Mouse (Mus musculus): ENCODE data around the gene Hemk1. TPM values are rescaled to one million over a fixed set of nuclear protein-coding genes. Genes with fewer than 3 reads are reported as not detected.

Hemk1 gene
- polyA plus RNA-seq, 1 experiment from 2014 or later: 14.0 TPM

DNA sequence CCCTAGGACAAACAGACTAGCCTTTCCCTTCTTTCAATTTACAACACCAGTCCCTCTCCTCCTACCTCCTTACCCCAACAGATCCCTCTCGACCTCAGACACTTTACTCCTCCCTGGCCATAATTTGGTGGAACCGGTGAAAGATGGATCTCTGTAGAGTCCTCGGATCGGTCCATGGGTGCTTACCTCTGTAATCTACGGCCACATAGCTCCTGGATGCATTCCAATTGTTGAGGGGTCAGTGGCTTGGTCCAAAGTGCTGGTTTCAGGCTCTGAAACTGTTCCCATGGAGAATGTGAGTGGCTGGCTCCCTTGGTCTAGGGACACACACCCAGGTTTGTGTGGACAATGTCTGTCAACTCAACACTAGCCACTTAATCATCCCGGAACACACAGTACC lies 1.8 kb downstream of the Hemk1 start:
- Histone ChIP-seq H3K4me2 (ENCODE audit: low read length) (no peak overlapping the region), H3K9me3 (replicated peaks; ENCODE audit: control insufficient read depth, low read length) (no peaks in the 10 kb centered on the region), H3K36me3 (ENCODE audit: control insufficient read depth, insufficient read depth, low read length) (peaks cover 6% of the 10 kb centered on the region), H3K4me3 (ENCODE audit: low read depth, low read length) (no peak overlapping the region), H3K4me1 (ENCODE audit: control insufficient read depth, insufficient read depth, low read length) (peaks cover 13% of the 10 kb centered on the region), H3K27me3 (replicated peaks; ENCODE audit: control insufficient read depth, insufficient read depth, low read length) (no peaks in the 10 kb centered on the region), H3K9ac (ENCODE audit: low read length) (no peak overlapping the region), H3K27ac (ENCODE audit: low read depth, low read length) (no peak overlapping the region)
- WGBS: 90% methylated on average over 6 of the region's 6 CpGs
- DNase-seq (ENCODE audit: low spot score) (no peak), ATAC-seq (no peak)

DNA sequence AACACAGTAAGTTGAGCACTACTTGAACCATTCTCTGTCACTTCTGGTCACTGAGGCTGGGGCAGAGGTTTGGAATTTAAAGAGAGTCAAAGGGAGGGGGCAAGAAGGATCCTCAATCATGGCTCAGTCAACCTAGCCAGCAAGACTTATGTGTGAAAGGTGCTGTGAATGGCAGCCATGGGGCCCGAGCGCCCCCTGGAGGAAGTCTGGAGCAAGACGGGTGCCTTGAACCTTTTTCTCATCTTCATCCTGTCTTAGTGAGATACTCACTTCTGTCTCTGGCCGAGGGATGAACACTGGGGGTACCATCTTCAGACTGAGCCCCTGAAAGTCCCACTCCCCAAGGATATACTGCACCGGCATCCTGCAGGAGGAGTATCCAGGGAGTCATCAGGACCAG lies 2.2 kb downstream of the Hemk1 start:
- H3K27ac ChIP-seq (ENCODE audit: low read depth, low read length): no peak overlapping the region
- H3K9me3 ChIP-seq (replicated peaks; ENCODE audit: control insufficient read depth, low read length): no peaks in the 10 kb centered on the region
- H3K27me3 ChIP-seq (replicated peaks; ENCODE audit: control insufficient read depth, insufficient read depth, low read length): no peaks in the 10 kb centered on the region
- no peak overlapping the region for H3K4me3 ChIP-seq (ENCODE audit: low read depth, low read length)
- H3K36me3 ChIP-seq (ENCODE audit: control insufficient read depth, insufficient read depth, low read length): peaks cover 6% of the 10 kb centered on the region
- H3K9ac ChIP-seq (ENCODE audit: low read length): no peak overlapping the region
- DNase-seq (ENCODE audit: low spot score): peak; percentile 48
- H3K4me2 ChIP-seq (ENCODE audit: low read length): no peak overlapping the region
- 13% methylated on average over 5 of the region's 5 CpGs for WGBS
- peaks cover 10% of the 10 kb centered on the region for H3K4me1 ChIP-seq (ENCODE audit: control insufficient read depth, insufficient read depth, low read length)
- no peak for ATAC-seq

DNA sequence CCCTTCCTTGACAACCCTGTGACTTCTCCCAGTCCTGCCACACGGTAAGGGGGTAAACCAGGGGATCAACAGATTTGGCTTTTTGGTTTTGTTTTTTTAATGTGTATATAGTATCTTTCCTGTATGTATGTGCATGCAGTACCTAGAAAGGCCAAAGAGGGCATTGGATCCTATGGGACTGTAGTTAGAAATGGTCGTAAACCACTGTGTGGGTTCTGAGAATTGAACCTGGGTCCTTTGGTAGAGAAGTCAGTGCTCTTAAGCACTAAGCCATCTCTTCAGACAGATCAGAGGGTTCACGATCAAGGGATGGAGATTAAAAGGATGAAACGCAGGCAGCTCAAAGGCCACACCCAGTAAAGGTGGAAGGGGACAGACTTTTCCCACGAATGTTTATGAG lies 3.1 kb downstream of the Hemk1 start:
- Histone ChIP-seq H3K4me1 (ENCODE audit: control insufficient read depth, insufficient read depth, low read length) (peaks cover 8% of the 10 kb centered on the region), H3K4me2 (ENCODE audit: low read length) (no peak overlapping the region), H3K4me3 (ENCODE audit: low read depth, low read length) (no peak overlapping the region), H3K27ac (ENCODE audit: low read depth, low read length) (no peak overlapping the region), H3K9ac (ENCODE audit: low read length) (no peak overlapping the region), H3K36me3 (ENCODE audit: control insufficient read depth, insufficient read depth, low read length) (peaks cover 6% of the 10 kb centered on the region), H3K27me3 (replicated peaks; ENCODE audit: control insufficient read depth, insufficient read depth, low read length) (no peaks in the 10 kb centered on the region), H3K9me3 (replicated peaks; ENCODE audit: control insufficient read depth, low read length) (no peaks in the 10 kb centered on the region)
- WGBS: 92% methylated on average over 5 of the region's 5 CpGs
- no peak for ATAC-seq
- DNase-seq (ENCODE audit: low spot score): no peak

DNA sequence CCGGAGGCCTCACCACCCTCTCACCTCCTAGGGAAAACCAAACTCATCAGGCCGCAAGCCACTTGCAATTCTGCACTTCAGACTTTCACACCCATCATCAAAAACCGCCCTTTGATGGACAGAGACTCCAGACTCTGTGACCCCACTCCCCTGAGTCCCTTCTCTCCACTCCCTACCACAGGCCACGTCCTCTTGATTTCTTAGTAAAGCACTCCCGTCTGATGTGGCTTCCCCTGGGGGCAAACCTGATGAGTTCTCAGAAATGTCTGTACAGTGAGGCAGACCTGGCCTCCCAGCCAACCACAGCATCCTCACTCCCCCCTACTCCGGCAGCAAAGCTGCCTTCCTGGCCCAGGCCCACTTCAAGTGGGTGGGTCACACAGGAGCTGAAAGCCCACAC lies 3.8 kb downstream of the Hemk1 start:
- peaks cover 6% of the 10 kb centered on the region for H3K36me3 ChIP-seq (ENCODE audit: control insufficient read depth, insufficient read depth, low read length)
- ATAC-seq: no peak
- no peaks in the 10 kb centered on the region for H3K9me3 ChIP-seq (replicated peaks; ENCODE audit: control insufficient read depth, low read length)
- H3K4me1 ChIP-seq (ENCODE audit: control insufficient read depth, insufficient read depth, low read length): peaks cover 8% of the 10 kb centered on the region
- DNase-seq (ENCODE audit: low spot score): no peak
- WGBS: 88% methylated on average over 6 of the region's 6 CpGs
- H3K27me3 ChIP-seq (replicated peaks; ENCODE audit: control insufficient read depth, insufficient read depth, low read length): no peaks in the 10 kb centered on the region
- H3K4me2 ChIP-seq (ENCODE audit: low read length): no peak overlapping the region
- H3K4me3 ChIP-seq (ENCODE audit: low read depth, low read length): no peak overlapping the region
- H3K27ac ChIP-seq (ENCODE audit: low read depth, low read length): no peak overlapping the region
- H3K9ac ChIP-seq (ENCODE audit: low read length): no peak overlapping the region

- Histone ChIP-seq H3K27ac (ENCODE audit: low read depth, low read length) (no peak overlapping the region), H3K36me3 (ENCODE audit: control insufficient read depth, insufficient read depth, low read length) (peaks cover 6% of the 10 kb centered on the region), H3K4me2 (ENCODE audit: low read length) (no peak overlapping the region), H3K27me3 (replicated peaks; ENCODE audit: control insufficient read depth, insufficient read depth, low read length) (no peaks in the 10 kb centered on the region), H3K9me3 (replicated peaks; ENCODE audit: control insufficient read depth, low read length) (no peaks in the 10 kb centered on the region), H3K4me1 (ENCODE audit: control insufficient read depth, insufficient read depth, low read length) (peaks cover 8% of the 10 kb centered on the region), H3K4me3 (ENCODE audit: low read depth, low read length) (no peak overlapping the region), H3K9ac (ENCODE audit: low read length) (no peak overlapping the region)
- no peak for ATAC-seq
- DNase-seq (ENCODE audit: low spot score): no peak
- 81% methylated on average over 2 of the region's 2 CpGs for WGBS
Measured at GRCm38 (mm10) chr9:107333686-107334085, 4.5 kb downstream of the Hemk1 start.

- no peak for ATAC-seq
- no peaks in the 10 kb centered on the region for H3K9me3 ChIP-seq (replicated peaks; ENCODE audit: control insufficient read depth, low read length)
- H3K4me2 ChIP-seq (ENCODE audit: low read length): no peak overlapping the region
- peaks cover 13% of the 10 kb centered on the region for H3K36me3 ChIP-seq (ENCODE audit: control insufficient read depth, insufficient read depth, low read length)
- H3K27ac ChIP-seq (ENCODE audit: low read depth, low read length): no peak overlapping the region
- WGBS: 84% methylated on average over 6 of the region's 6 CpGs
- DNase-seq (ENCODE audit: low spot score): no peak
- no peak overlapping the region for H3K9ac ChIP-seq (ENCODE audit: low read length)
- H3K4me3 ChIP-seq (ENCODE audit: low read depth, low read length): no peak overlapping the region
- no peaks in the 10 kb centered on the region for H3K27me3 ChIP-seq (replicated peaks; ENCODE audit: control insufficient read depth, insufficient read depth, low read length)
- H3K4me1 ChIP-seq (ENCODE audit: control insufficient read depth, insufficient read depth, low read length): no peaks in the 10 kb centered on the region
Measured at GRCm38 (mm10) chr9:107330791-107331190, 7.4 kb downstream of the Hemk1 start.

DNA sequence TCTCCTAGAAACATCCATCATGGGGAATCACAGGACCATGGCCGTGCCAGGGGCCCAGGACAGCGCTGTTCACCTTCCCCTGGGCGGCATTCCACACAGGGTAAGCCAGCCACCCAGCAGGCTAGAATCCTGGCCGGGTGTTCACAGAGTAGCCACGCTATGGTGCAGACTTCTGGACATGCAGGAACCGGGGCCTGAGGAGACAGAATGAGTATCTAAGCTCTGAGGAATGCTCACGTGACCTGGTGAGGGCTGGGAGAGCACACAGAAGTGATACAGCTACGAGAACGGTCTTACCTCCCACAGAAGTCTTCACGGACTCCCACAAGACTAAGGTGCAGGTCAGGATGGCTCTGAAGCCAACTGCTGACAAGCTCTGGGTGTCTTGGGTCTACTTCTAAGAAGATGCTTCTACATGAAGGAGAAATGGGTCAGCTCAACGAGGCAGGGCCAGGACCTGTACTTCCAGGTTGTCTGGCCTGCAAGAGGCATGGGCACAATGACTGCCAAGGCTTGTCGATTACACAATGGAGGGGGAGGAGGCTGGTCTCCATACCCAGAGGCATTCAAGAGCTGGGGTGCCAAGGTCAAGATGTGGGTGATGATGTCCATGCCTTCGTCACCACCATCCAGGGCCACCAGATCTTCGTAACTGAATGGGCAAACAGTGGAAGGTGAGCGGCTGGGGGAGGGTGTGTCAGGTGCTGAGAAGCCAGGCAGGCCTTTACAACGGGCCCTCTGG lies 10.1 kb downstream of the Hemk1 start:
- H3K9me3 ChIP-seq (replicated peaks; ENCODE audit: control insufficient read depth, low read length): no peaks in the 10 kb centered on the region
- H3K4me1 ChIP-seq (ENCODE audit: control insufficient read depth, insufficient read depth, low read length): no peaks in the 10 kb centered on the region
- 89% methylated on average over 16 of the region's 16 CpGs for WGBS
- no peak overlapping the region for H3K27ac ChIP-seq (ENCODE audit: low read depth, low read length)
- no peak overlapping the region for H3K4me3 ChIP-seq (ENCODE audit: low read depth, low read length)
- H3K27me3 ChIP-seq (replicated peaks; ENCODE audit: control insufficient read depth, insufficient read depth, low read length): no peaks in the 10 kb centered on the region
- H3K4me2 ChIP-seq (ENCODE audit: low read length): no peak overlapping the region
- peaks cover 13% of the 10 kb centered on the region for H3K36me3 ChIP-seq (ENCODE audit: control insufficient read depth, insufficient read depth, low read length)
- ATAC-seq: no peak
- H3K9ac ChIP-seq (ENCODE audit: low read length): no peak overlapping the region
- no peak for DNase-seq (ENCODE audit: low spot score)

DNA sequence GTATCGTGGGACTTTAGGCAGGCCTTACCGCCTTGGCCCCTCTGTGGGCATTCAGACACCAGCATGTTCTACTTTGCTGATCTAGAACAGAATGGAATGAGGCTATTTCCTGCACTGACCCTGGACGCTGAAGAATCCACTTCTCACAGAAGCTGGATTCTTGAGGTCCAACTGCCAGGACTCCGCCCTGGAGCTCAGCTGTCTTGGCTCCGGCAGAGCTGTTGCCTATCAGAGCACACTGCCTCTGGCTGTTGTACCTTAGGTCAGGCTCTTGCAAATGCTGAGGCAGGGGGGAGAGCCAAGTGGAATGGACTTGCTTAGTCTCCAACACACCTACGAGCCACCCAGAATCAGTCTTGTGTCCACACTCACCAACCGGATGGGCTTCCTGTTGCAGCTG lies 12.2 kb downstream of the Hemk1 start:
- H3K4me2 ChIP-seq (ENCODE audit: low read length): no peak overlapping the region
- H3K27ac ChIP-seq (ENCODE audit: low read depth, low read length): no peak overlapping the region
- no peaks in the 10 kb centered on the region for H3K4me1 ChIP-seq (ENCODE audit: control insufficient read depth, insufficient read depth, low read length)
- no peaks in the 10 kb centered on the region for H3K9me3 ChIP-seq (replicated peaks; ENCODE audit: control insufficient read depth, low read length)
- ATAC-seq (no peak), DNase-seq (ENCODE audit: low spot score) (no peak)
- H3K36me3 ChIP-seq (ENCODE audit: control insufficient read depth, insufficient read depth, low read length): 0 out of 2 replicates have a peak, but pooled peaks cover 7% of the 10 kb centered on the region
- H3K4me3 ChIP-seq (ENCODE audit: low read depth, low read length): no peak overlapping the region
- WGBS: 93% methylated on average over 7 of the region's 7 CpGs
- H3K9ac ChIP-seq (ENCODE audit: low read length): no peak overlapping the region
- H3K27me3 ChIP-seq (replicated peaks; ENCODE audit: control insufficient read depth, insufficient read depth, low read length): no peaks in the 10 kb centered on the region

GRCm38 (mm10) chr9:107324799-107325561 lies 13.2 kb downstream of the Hemk1 start:
- DNase-seq (ENCODE audit: low spot score): no peak
- H3K27ac ChIP-seq (ENCODE audit: low read depth, low read length): no peak overlapping the region
- no peaks in the 10 kb centered on the region for H3K27me3 ChIP-seq (replicated peaks; ENCODE audit: control insufficient read depth, insufficient read depth, low read length)
- no peak overlapping the region for H3K4me3 ChIP-seq (ENCODE audit: low read depth, low read length)
- 63% methylated on average over 4 of the region's 4 CpGs for WGBS
- no peak overlapping the region for H3K4me2 ChIP-seq (ENCODE audit: low read length)
- no peaks in the 10 kb centered on the region for H3K4me1 ChIP-seq (ENCODE audit: control insufficient read depth, insufficient read depth, low read length)
- no peak overlapping the region for H3K9ac ChIP-seq (ENCODE audit: low read length)
- ATAC-seq: no peak
- 0 out of 2 replicates have a peak, but pooled peaks cover 7% of the 10 kb centered on the region for H3K36me3 ChIP-seq (ENCODE audit: control insufficient read depth, insufficient read depth, low read length)
- H3K9me3 ChIP-seq (replicated peaks; ENCODE audit: control insufficient read depth, low read length): no peaks in the 10 kb centered on the region

All from forebrain, embryonic 14.5 days (tissue).